Mouse (Mus musculus): ENCODE data around the gene Olfr1046. TPM values are rescaled to one million over a fixed set of nuclear protein-coding genes. Genes with fewer than 3 reads are reported as not detected.

Olfr1046 gene
- polyA plus RNA-seq, 1 experiment from 2014 or later, result not detected

Other genes with a start within 250 kb of the Olfr1046 start
- gene Olfr1029, start 245.4 kb downstream of the Olfr1046 start, polyA plus RNA-seq (2016; fragmentation: Nextera tagmentation; extraction: Ambion mirVana), result not detected in 2 replicates
- gene Olfr1030, start 240.0 kb downstream of the Olfr1046 start, polyA plus RNA-seq (2016; fragmentation: Nextera tagmentation; extraction: Ambion mirVana), result not detected in 2 replicates
- not detected in 2 replicates for gene Olfr1031, start 229.0 kb downstream of the Olfr1046 start, polyA plus RNA-seq (2016; fragmentation: Nextera tagmentation; extraction: Ambion mirVana)
- gene Olfr1032, start 213.8 kb downstream of the Olfr1046 start, polyA plus RNA-seq (2016; fragmentation: Nextera tagmentation; extraction: Ambion mirVana), result not detected in 2 replicates
- gene Olfr1033, start 198.7 kb downstream of the Olfr1046 start, polyA plus RNA-seq (2016; fragmentation: Nextera tagmentation; extraction: Ambion mirVana), result not detected in 2 replicates
- not detected in 2 replicates for gene Olfr1034, start 173.5 kb downstream of the Olfr1046 start, polyA plus RNA-seq (2016; fragmentation: Nextera tagmentation; extraction: Ambion mirVana)
- gene Olfr1036, start 145.3 kb downstream of the Olfr1046 start, polyA plus RNA-seq (2016; fragmentation: Nextera tagmentation; extraction: Ambion mirVana), result not detected in 2 replicates
- gene Olfr1037, start 131.9 kb downstream of the Olfr1046 start, polyA plus RNA-seq (2016; fragmentation: Nextera tagmentation; extraction: Ambion mirVana), result not detected in 2 replicates
- not detected in 2 replicates for gene Olfr1039, start 83.4 kb downstream of the Olfr1046 start, polyA plus RNA-seq (2016; fragmentation: Nextera tagmentation; extraction: Ambion mirVana)
- not detected in 2 replicates for gene Olfr1040, start 72.6 kb downstream of the Olfr1046 start, polyA plus RNA-seq (2016; fragmentation: Nextera tagmentation; extraction: Ambion mirVana)
- not detected in 2 replicates for gene Olfr1042, start 57.5 kb downstream of the Olfr1046 start, polyA plus RNA-seq (2016; fragmentation: Nextera tagmentation; extraction: Ambion mirVana)
- gene Olfr1043, start 51.8 kb downstream of the Olfr1046 start, polyA plus RNA-seq (2016; fragmentation: Nextera tagmentation; extraction: Ambion mirVana), result not detected in 2 replicates
- gene Olfr1044, start 41.5 kb downstream of the Olfr1046 start, polyA plus RNA-seq (2016; fragmentation: Nextera tagmentation; extraction: Ambion mirVana), result not detected in 2 replicates
- not detected in 2 replicates for gene Olfr52, start 33.6 kb downstream of the Olfr1046 start, polyA plus RNA-seq (2016; fragmentation: Nextera tagmentation; extraction: Ambion mirVana)
- gene Olfr1045, start 16.3 kb downstream of the Olfr1046 start, polyA plus RNA-seq (2016; fragmentation: Nextera tagmentation; extraction: Ambion mirVana), result not detected in 2 replicates
- gene Olfr1047, start 12.1 kb upstream of the Olfr1046 start, polyA plus RNA-seq (2016; fragmentation: Nextera tagmentation; extraction: Ambion mirVana), result not detected in 2 replicates
- gene Olfr1048, start 21.0 kb upstream of the Olfr1046 start, polyA plus RNA-seq (2016; fragmentation: Nextera tagmentation; extraction: Ambion mirVana), result not detected in 2 replicates
- not detected in 2 replicates for gene Olfr1049, start 39.0 kb upstream of the Olfr1046 start, polyA plus RNA-seq (2016; fragmentation: Nextera tagmentation; extraction: Ambion mirVana)
- not detected in 2 replicates for gene Olfr1051, start 59.8 kb upstream of the Olfr1046 start, polyA plus RNA-seq (2016; fragmentation: Nextera tagmentation; extraction: Ambion mirVana)
- not detected in 2 replicates for gene Olfr1052, start 73.1 kb upstream of the Olfr1046 start, polyA plus RNA-seq (2016; fragmentation: Nextera tagmentation; extraction: Ambion mirVana)
- gene Olfr1053, start 96.0 kb upstream of the Olfr1046 start, polyA plus RNA-seq (2016; fragmentation: Nextera tagmentation; extraction: Ambion mirVana), result not detected in 2 replicates
- not detected in 2 replicates for gene Olfr1054, start 116.1 kb upstream of the Olfr1046 start, polyA plus RNA-seq (2016; fragmentation: Nextera tagmentation; extraction: Ambion mirVana)
- gene Olfr1055, start 131.0 kb upstream of the Olfr1046 start, polyA plus RNA-seq (2016; fragmentation: Nextera tagmentation; extraction: Ambion mirVana), result not detected in 2 replicates
- gene Olfr1056, start 143.2 kb upstream of the Olfr1046 start, polyA plus RNA-seq (2016; fragmentation: Nextera tagmentation; extraction: Ambion mirVana), result not detected in 2 replicates
- not detected in 2 replicates for gene Olfr1057, start 159.1 kb upstream of the Olfr1046 start, polyA plus RNA-seq (2016; fragmentation: Nextera tagmentation; extraction: Ambion mirVana)
- gene Olfr1058, start 169.2 kb upstream of the Olfr1046 start, polyA plus RNA-seq (2016; fragmentation: Nextera tagmentation; extraction: Ambion mirVana), result not detected in 2 replicates
- gene Olfr1061, start 194.7 kb upstream of the Olfr1046 start, polyA plus RNA-seq (2016; fragmentation: Nextera tagmentation; extraction: Ambion mirVana), result not detected in 2 replicates
- gene Olfr1062, start 207.4 kb upstream of the Olfr1046 start, polyA plus RNA-seq (2016; fragmentation: Nextera tagmentation; extraction: Ambion mirVana), result not detected in 2 replicates
- not detected in 2 replicates for gene Olfr1065, start 231.3 kb upstream of the Olfr1046 start, polyA plus RNA-seq (2016; fragmentation: Nextera tagmentation; extraction: Ambion mirVana)
- gene Olfr1066, start 237.0 kb upstream of the Olfr1046 start, polyA plus RNA-seq (2016; fragmentation: Nextera tagmentation; extraction: Ambion mirVana), result not detected in 2 replicates

Measured in forebrain, embryonic 10.5 days (tissue).